Mouse (Mus musculus) stomach, embryonic 16.5 days (tissue): Measurements from ENCODE around the gene Noxred1. TPM values are rescaled to one million over a fixed set of nuclear protein-coding genes. Genes with fewer than 3 reads are reported as not detected.

ENCODE experiments used
- ATAC-seq: fragments of 200-750 bp; cut with Nextera tagmentation; 2 replicates; pipeline ENCODE4 v1.8.0; 2017; ENCODE audit warnings: moderate number of reproducible peaks, moderate TSS enrichment; ENCODE audit not compliant: insufficient read depth, low FRiP score
- H3K27ac ChIP-seq: fragments of 300-500 bp; sonication (generic); 2 replicates; pipeline ENCODE4 v1.5.1; 2014; ENCODE audit warnings: low read length
- H3K27me3 ChIP-seq: fragments of 300-500 bp; sonication (generic); 2 replicates; pipeline ENCODE4 v1.6.1; 2014; ENCODE audit warnings: low read length, control low read depth, mixed read lengths; ENCODE audit not compliant: control insufficient read depth, insufficient read depth
- H3K36me3 ChIP-seq: fragments of 300-500 bp; sonication (generic); 2 replicates; pipeline ENCODE4 v1.6.1; 2014; ENCODE audit warnings: low read length; ENCODE audit not compliant: control insufficient read depth, insufficient read depth
- H3K4me1 ChIP-seq: fragments of 300-500 bp; sonication (generic); 2 replicates; pipeline ENCODE4 v1.6.1; 2014; ENCODE audit warnings: low read length, control low read depth, mixed read lengths; ENCODE audit not compliant: control insufficient read depth, insufficient read depth
- H3K4me2 ChIP-seq: fragments of 300-500 bp; sonication (generic); 2 replicates; pipeline ENCODE4 v1.6.1; 2014; ENCODE audit warnings: low read depth, low read length, mixed read lengths
- H3K4me3 ChIP-seq: fragments of 300-500 bp; sonication (generic); replicated peaks from 2 replicates; pipeline ENCODE4 v1.5.1; 2014; ENCODE audit warnings: mild to moderate bottlenecking, low read length
- H3K9ac ChIP-seq: fragments of 300-500 bp; sonication (generic); 2 replicates; pipeline ENCODE4 v1.6.1; 2014; ENCODE audit warnings: low read length
- H3K9me3 ChIP-seq: fragments of 300-500 bp; sonication (generic); replicated peaks from 2 replicates; pipeline ENCODE4 v1.6.1; 2016; ENCODE audit warnings: low read length, control low read depth; ENCODE audit not compliant: control insufficient read depth
- WGBS: fragments of 180-500 bp; shearing (Covaris S2); extraction: QIAGEN DNeasy Blood & Tissue Kit; methylation state at CpG from one replicate; pipeline ENCODE4 v1.1.7; 2014; 5-methylcytosine and 5-hydroxymethylcytosine counted together
- polyA plus RNA-seq: library from polyadenylated mRNA; unstranded; fragments of >200 nt; fragmentation: Nextera tagmentation; extraction: Ambion mirVana; gene quantifications from 2 replicates; pipeline ENCODE4 v1.2.1, GENCODE M21; 2015

The Noxred1 gene
- 0.35 and 0.43 TPM in 2 replicates for polyA plus RNA-seq

DNA sequence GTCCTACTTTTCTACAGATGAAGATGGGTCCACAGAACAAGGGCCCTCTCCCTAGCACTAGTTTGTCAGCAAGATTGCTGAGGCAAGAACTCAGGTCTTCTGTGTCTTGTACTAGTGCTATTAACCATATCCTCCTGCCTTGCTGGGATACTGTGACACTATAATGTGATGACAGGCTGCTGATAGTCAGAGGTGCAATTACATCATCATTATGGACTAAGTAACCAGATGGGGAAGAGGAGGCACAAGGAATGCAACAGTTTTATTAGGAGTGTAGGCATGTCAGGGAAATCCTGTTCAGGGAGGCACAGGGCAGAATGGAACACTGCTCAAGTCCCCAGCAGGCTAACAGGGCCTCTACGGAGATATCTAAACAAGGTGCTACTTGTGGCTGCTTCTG lies at the start of gene Noxred1:
Noxred1 (minus strand) TSS at position 101 of the 400 bp plus-strand sequence.
- H3K27ac ChIP-seq: no peak within 1 kb of the TSS
- WGBS: 96% methylated on average over 1 of the region's 1 CpGs
- no peaks in the 10 kb centered on the region for H3K4me1 ChIP-seq
- no peak within 1 kb of the TSS for H3K9ac ChIP-seq
- H3K36me3 ChIP-seq: peaks cover 5% of the 10 kb centered on the region; the same call in 1 of the 2 replicates
- no peak within 1 kb of the TSS for H3K4me3 ChIP-seq
- ATAC-seq: no peak
- H3K27me3 ChIP-seq: no peaks in the 10 kb centered on the region
- H3K4me2 ChIP-seq: no peak within 1 kb of the TSS
- H3K9me3 ChIP-seq: no peaks in the 10 kb centered on the region

DNA sequence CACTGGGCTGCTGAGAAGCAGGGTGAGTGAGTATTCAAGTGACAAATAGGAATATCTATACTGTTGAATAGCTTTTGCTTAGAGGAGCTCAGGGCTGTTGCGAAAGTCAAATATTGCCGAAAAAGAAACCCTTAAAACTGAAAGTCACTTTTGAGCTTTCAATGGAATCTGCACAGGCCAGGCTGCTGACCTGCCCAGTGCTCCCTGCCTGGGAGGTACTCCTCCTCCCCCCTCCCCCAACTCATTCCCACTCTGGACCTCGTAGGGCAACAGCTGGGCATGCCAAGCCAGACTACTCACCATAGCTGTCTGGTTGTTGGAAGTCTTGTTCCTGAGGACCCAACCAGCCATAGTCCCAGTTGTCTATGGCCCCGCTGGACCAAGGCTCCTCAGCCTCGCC lies 46.2 kb upstream of the Noxred1 start:
- Histone ChIP-seq H3K9me3 (no peaks in the 10 kb centered on the region), H3K27ac (no peak overlapping the region), H3K4me1 (no peaks in the 10 kb centered on the region), H3K36me3 (no peaks in the 10 kb centered on the region), H3K4me2 (no peak overlapping the region), H3K27me3 (no peaks in the 10 kb centered on the region), H3K4me3 (no peak overlapping the region), H3K9ac (no peak overlapping the region)
- WGBS: 80% methylated on average over 5 of the region's 5 CpGs
- ATAC-seq: no peak

DNA sequence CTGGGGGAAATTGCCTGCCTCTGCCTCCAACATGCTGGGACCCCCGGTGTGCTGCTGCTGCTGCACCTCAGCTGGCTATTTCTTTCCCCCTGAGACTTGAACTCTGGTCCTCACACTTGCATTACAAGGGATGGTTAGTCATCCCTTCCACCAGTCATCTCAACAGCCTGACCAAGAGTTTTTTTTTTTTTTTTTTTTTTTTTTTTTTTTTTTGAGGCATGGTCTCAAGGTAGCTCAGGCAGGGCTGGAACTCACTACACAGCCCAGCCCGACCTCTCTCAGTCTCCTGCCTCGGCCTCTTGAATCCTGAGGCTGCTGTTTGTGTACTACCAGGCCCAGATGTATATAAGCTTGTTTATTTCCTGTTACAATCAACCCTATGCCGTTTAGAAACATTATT lies 45.7 kb upstream of the Noxred1 start:
- 74% methylated on average over 4 of the region's 4 CpGs for WGBS
- no peak overlapping the region for H3K9ac ChIP-seq
- no peaks in the 10 kb centered on the region for H3K9me3 ChIP-seq
- H3K4me2 ChIP-seq: no peak overlapping the region
- no peaks in the 10 kb centered on the region for H3K4me1 ChIP-seq
- no peak for ATAC-seq
- no peak overlapping the region for H3K27ac ChIP-seq
- H3K27me3 ChIP-seq: no peaks in the 10 kb centered on the region
- H3K36me3 ChIP-seq: no peaks in the 10 kb centered on the region
- H3K4me3 ChIP-seq: no peak overlapping the region

GRCm38 (mm10) chr12:87283706-87284105 lies 45.2 kb upstream of the Noxred1 start:
- ATAC-seq: no peak

DNA sequence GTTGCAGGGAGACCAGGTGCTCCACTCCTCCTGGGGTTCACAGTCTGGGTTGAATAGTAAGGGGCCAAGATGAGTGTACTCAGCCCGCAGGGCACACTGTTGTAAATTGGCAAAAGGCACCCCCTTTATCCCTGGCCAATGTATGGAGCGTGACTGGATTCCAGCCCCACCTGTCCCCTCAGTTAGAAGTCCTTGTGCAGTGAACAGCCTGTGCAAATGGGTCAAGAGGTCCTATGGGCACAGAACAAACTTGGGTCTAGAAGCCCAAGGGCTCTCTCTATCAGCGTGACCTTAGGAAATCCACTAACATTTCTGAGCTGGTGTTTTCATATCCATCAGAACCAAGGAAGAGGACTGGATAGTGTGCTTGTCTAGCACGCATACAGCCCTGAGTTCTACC lies 44.2 kb upstream of the Noxred1 start:
- H3K27ac ChIP-seq: no peak overlapping the region

More at GRCm38 (mm10) chr12:87283706-87284105, 45.2 kb upstream of the Noxred1 start:
- H3K9ac ChIP-seq: no peak overlapping the region
- H3K4me1 ChIP-seq: no peaks in the 10 kb centered on the region
- 73% methylated on average over 7 of the region's 7 CpGs for WGBS
- H3K4me2 ChIP-seq: no peak overlapping the region
- H3K9me3 ChIP-seq: no peaks in the 10 kb centered on the region
- H3K27ac ChIP-seq: no peak overlapping the region
- H3K36me3 ChIP-seq: no peaks in the 10 kb centered on the region
- H3K4me3 ChIP-seq: no peak overlapping the region
- H3K27me3 ChIP-seq: no peaks in the 10 kb centered on the region

DNA sequence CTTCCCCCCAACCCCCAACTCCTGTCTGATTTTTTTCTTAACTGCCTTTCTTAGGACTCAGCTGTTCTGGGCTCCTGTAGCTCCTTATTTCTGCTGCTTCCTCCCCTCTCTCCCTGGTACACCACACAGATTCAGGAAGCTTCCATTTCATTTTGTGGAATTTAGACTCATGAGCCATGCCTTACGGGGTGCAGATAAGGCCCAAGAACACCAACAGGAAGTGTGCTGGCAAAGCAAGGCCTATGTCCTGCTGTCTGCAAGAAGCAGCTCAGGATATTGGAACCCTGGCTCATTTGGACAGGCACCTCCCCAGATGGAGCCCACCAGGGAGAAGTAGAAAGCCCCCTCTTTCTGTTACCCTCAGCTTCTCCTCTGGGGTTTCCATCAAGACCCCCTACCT lies 43.2 kb upstream of the Noxred1 start:
- Histone ChIP-seq H3K27ac (no peak overlapping the region), H3K4me2 (no peak overlapping the region), H3K9ac (no peak overlapping the region), H3K9me3 (no peaks in the 10 kb centered on the region), H3K36me3 (no peaks in the 10 kb centered on the region), H3K4me1 (peaks cover 5% of the 10 kb centered on the region; the same call in 1 of the 2 replicates), H3K27me3 (no peaks in the 10 kb centered on the region), H3K4me3 (no peak overlapping the region)
- ATAC-seq: no peak
- WGBS: 77% methylated on average over 1 of the region's 1 CpGs

More for the DNA sequence above, 44.2 kb upstream of the Noxred1 start:
- H3K4me1 ChIP-seq: peaks cover 5% of the 10 kb centered on the region; the same call in 1 of the 2 replicates
- H3K9ac ChIP-seq: no peak overlapping the region
- no peak overlapping the region for H3K4me3 ChIP-seq
- H3K36me3 ChIP-seq: no peaks in the 10 kb centered on the region
- H3K27me3 ChIP-seq: no peaks in the 10 kb centered on the region
- WGBS: 94% methylated on average over 4 of the region's 4 CpGs
- no peak overlapping the region for H3K4me2 ChIP-seq
- no peaks in the 10 kb centered on the region for H3K9me3 ChIP-seq
- no peak for ATAC-seq

GRCm38 (mm10) chr12:87279879-87280278 lies 41.3 kb upstream of the Noxred1 start:
- WGBS: 53% methylated on average over 14 of the region's 14 CpGs
- H3K27ac ChIP-seq: no peak overlapping the region
- no peak overlapping the region for H3K4me3 ChIP-seq
- peaks cover 5% of the 10 kb centered on the region; the same call in 1 of the 2 replicates for H3K4me1 ChIP-seq
- 0 out of 2 replicates have a peak, but pooled peaks cover 6% of the 10 kb centered on the region for H3K36me3 ChIP-seq
- H3K4me2 ChIP-seq: no peak overlapping the region
- no peak overlapping the region for H3K9ac ChIP-seq
- H3K27me3 ChIP-seq: no peaks in the 10 kb centered on the region
- ATAC-seq: no peak
- no peaks in the 10 kb centered on the region for H3K9me3 ChIP-seq

GRCm38 (mm10) chr12:87279350-87279749 lies 40.8 kb upstream of the Noxred1 start:
- no peak overlapping the region for H3K4me3 ChIP-seq
- H3K4me1 ChIP-seq: peaks cover 5% of the 10 kb centered on the region; the same call in 1 of the 2 replicates
- no peak overlapping the region for H3K4me2 ChIP-seq
- peak; percentile 18; the same call in 1 of the 2 replicates for ATAC-seq
- no peak overlapping the region for H3K27ac ChIP-seq
- WGBS: 60% methylated on average over 3 of the region's 3 CpGs
- no peaks in the 10 kb centered on the region for H3K9me3 ChIP-seq
- H3K9ac ChIP-seq: no peak overlapping the region
- 0 out of 2 replicates have a peak, but pooled peaks cover 8% of the 10 kb centered on the region for H3K36me3 ChIP-seq
- no peaks in the 10 kb centered on the region for H3K27me3 ChIP-seq

GRCm38 (mm10) chr12:87278118-87278730 lies 39.7 kb upstream of the Noxred1 start:
- no peaks in the 10 kb centered on the region for H3K27me3 ChIP-seq
- peaks cover 11% of the 10 kb centered on the region; the same call in 1 of the 2 replicates for H3K36me3 ChIP-seq
- no peaks in the 10 kb centered on the region for H3K9me3 ChIP-seq
- no peak overlapping the region for H3K4me2 ChIP-seq
- WGBS: 11% methylated on average over 6 of the region's 6 CpGs
- peaks cover 5% of the 10 kb centered on the region; the same call in 1 of the 2 replicates for H3K4me1 ChIP-seq
- H3K27ac ChIP-seq: no peak overlapping the region
- ATAC-seq: peak; percentile 34; the same call in 1 of the 2 replicates
- H3K9ac ChIP-seq: no peak overlapping the region
- H3K4me3 ChIP-seq: no peak overlapping the region
